Mouse (Mus musculus) lung, postnatal 0 days (tissue): ENCODE data around the gene Ercc2.

Experiments used
- CTCF ChIP-seq: IDR thresholded peaks from 2 replicates; pipeline ENCODE4 v1.5.1; 2016; ENCODE audit warnings: antibody characterized with exemption, mild to moderate bottlenecking
- EP300 ChIP-seq: IDR thresholded peaks from 2 replicates; pipeline ENCODE4 v1.6.1; 2016; ENCODE audit warnings: antibody characterized with exemption, mild to moderate bottlenecking, control low read depth

DNA sequence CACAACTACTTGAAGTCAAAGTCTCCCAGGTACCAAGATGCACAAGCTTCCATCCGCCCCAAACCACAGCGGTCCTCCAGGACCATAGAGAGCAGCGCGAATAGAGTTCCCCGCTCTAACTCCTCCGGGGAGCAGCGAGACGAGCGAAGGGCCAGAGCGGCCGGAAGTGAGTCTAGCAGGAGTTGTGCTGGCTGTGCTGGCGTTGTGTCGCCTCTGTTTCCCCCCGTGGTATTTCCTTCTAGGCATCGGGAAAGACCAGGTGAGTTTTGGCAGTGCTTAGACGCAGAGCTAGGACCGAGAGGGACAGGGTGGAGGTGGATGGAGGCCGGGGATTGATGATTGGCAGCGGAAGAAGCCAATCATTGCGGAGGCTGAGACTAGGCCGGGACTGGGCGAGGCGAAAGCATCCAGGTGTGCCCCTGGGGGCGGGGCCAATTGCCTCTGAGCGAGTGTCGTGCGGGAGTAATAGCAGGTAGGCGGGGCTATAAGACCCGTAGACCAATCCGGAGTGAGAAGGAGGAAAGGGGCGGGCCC, 36.8 kb upstream of the Ercc2 start:
- TF ChIP-seq CTCF (no peak), EP300 (no peak)
